Mouse (Mus musculus): ENCODE results near the gene Prrx1.

The Prrx1 gene

GRCm38 (mm10) chr1:163266853-163267538 is 46.5 kb downstream of the Prrx1 start:
- DNase-seq (ENCODE audit: low read depth), result no peak

GRCm38 (mm10) chr1:163257298-163257697 is 56.2 kb downstream of the Prrx1 start:
- no peak for DNase-seq (ENCODE audit: low read depth)

GRCm38 (mm10) chr1:163255884-163256283 is 57.6 kb downstream of the Prrx1 start:
- DNase-seq (ENCODE audit: low read depth), result no peak

GRCm38 (mm10) chr1:163252796-163253195 is 60.7 kb downstream of the Prrx1 start:
- no peak for DNase-seq (ENCODE audit: low read depth)

GRCm38 (mm10) chr1:163252331-163252730 is 61.2 kb downstream of the Prrx1 start:
- no peak for DNase-seq (ENCODE audit: low read depth)

GRCm38 (mm10) chr1:163251766-163252165 is 61.7 kb downstream of the Prrx1 start:
- no peak for DNase-seq (ENCODE audit: low read depth)

- no peak for DNase-seq (ENCODE audit: low read depth)
These were observed 74.6 kb downstream of the Prrx1 start for GRCm38 (mm10) chr1:163238950-163239349.

GRCm38 (mm10) chr1:163231230-163231629 is 82.3 kb downstream of the Prrx1 start:
- no peak for DNase-seq (ENCODE audit: low read depth)

- no peak for DNase-seq (ENCODE audit: low read depth)
These were observed 87.2 kb downstream of the Prrx1 start for GRCm38 (mm10) chr1:163226271-163226670.

- no peak for DNase-seq (ENCODE audit: low read depth)
These were observed 91.7 kb downstream of the Prrx1 start for GRCm38 (mm10) chr1:163221767-163222166.

- DNase-seq (ENCODE audit: low read depth), result no peak
These were observed 104.3 kb downstream of the Prrx1 start for GRCm38 (mm10) chr1:163208919-163209867.

- no peak for DNase-seq (ENCODE audit: low read depth)
These were observed 114.7 kb downstream of the Prrx1 start for GRCm38 (mm10) chr1:163198767-163199166.

- DNase-seq (ENCODE audit: low read depth), result no peak
These were observed 115.5 kb downstream of the Prrx1 start for GRCm38 (mm10) chr1:163198059-163198458.

All from naive thymus-derived CD4-positive, alpha-beta T cell, adult 2 months (primary cell).